Mouse (Mus musculus) T-helper 1 cell (primary cell): ENCODE results near the gene Fsd1.

Experiments
- in situ Hi-C: fragments of 300-600 bp; cut with MboI, MseI; formaldehyde crosslinking; loops from one replicate; pipeline ENCODE4 v1.15.1; 2025; ENCODE audit warnings: high pct_unique_total_duplicates

Gene Fsd1

DNA sequence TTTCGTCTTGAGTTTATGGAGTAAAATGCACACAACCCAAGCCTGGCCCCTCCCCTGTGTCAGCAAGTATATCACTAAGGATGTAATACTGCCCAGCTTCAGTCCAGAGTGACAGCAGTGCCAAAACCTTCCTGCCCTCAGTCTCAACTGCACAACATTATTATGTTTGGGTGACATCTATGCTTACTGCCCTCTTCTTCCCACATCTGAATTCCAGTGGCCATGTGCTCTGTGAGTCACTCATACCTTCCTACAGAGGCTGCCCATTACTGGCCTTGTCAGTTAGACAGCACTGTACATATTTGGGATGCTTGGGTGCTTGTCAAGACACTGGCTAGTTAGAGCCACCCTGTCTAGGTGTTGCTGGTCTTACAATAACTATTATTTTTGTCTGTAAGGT is 40.0 kb downstream of the Fsd1 start:
- in situ Hi-C loops = no loop called here

DNA sequence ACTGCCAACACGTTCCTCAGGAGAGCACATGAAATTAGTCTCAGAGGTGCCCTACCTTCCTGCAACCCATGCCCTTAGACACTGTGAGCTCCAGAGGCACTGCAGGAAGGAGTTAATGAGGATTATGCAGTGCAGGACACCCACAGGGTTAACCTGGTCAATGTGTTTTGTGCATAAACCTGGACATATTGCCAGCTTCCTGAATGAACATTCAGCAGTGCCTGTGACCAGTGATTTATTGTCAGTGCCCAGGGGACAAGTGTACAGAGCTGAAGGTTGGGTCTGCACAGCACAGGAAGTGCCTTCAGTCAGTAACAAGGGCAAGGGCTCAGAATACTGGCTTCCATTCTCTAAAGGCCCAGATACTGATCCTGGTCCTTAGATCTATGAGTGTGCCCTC is 40.6 kb downstream of the Fsd1 start:
- in situ Hi-C loops = no loop called here

DNA sequence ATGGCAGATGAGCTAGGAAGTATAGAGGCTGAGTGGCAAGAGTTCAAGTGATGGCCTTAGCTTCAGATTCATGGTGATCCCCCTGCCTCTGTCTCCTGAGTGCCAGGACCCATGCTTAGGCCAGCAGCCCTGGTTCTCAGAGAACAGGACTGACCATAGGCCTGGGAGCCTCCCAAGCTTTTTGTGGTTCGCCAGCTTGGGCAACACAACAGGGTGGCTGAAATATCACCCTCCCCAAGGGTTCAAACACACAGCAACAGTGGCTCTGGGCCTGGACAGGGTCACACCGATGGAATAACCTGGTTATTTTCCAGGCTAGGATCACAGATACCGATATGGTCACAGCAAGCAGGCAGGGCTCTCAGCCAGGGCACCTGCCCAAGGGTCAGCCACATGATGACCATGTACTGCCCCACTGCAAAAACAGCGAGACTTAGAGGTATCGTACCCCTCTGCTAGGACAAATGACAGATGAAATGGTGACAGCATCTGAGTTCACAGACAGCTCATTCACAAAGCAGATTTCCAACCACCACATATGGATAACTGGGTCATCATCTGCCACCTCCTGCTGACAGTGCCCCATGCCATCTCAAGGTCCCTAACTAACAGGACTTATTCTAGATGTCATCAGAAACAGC is 41.6 kb downstream of the Fsd1 start:
- in situ Hi-C loops = no loop called here

DNA sequence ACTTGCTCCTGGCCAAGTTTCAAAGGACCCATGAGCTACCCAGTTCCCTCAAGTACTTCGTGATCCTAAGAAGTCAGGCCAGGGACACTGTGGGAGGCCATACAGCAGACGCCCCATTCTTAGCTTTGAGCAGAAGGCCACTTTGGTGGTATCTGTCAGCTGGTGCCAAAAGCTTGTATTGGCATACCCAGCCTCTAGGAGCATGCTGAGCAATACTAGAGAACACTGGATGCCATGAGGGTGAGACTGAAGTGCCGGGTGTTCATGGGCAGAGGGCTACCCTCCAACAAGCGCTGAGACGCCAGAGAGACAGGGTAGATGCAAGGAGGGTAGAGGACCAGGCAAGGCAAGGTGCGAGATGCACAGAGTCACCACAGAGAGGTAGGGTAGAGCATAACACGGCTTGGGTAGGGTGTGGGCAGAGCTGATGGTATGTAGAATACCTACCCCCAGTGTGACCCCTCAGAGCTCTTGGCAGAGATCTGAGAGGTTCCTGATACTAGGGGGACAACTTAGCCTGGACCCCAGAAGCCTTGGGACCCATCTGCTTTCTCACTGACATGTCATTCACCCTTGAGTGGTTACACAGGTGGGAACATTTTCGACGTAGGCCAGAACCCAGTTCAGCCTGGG is 44.0 kb downstream of the Fsd1 start:
- in situ Hi-C loops = no loop called here

DNA sequence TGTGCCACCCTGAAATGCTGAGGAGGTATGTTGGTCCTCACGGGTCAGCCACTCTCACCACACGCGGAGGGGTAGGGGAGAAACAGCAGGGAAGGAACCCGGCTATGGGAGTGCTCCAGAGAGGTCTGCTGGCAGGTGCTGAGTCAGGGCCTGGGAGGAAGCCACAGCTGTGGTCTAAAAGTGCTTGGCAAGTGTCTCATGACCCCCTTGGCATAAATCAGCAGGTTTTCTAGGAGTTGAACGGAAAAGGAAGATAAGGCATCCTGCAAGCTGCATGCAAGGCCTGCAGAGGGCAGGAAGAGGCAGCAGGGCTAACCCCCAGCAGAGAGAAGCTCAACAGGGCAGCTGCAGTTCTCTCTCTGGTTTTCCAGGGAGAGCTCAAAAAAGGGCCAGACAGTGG is 44.6 kb downstream of the Fsd1 start:
- in situ Hi-C loops = no loop called here

DNA sequence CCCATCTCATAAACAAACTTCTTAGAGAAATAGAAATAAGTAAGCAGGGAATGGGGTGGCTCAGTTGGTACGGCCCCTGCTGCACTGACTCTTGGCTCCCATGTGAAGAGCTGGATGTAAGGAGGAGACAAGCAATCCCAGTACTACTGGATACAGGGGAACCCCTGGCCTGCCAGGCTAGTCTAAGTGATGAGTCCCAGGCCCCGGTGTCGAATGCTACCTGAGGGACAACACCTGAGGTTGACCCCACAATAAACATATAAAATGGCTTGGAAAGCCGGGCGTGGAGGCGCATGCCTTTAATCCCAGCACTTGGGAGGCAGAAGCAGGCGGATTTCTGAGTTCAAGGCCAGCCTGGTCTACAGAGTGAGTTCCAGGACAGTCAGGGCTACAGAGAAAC is 45.1 kb downstream of the Fsd1 start:
- in situ Hi-C loops = no loop called here

DNA sequence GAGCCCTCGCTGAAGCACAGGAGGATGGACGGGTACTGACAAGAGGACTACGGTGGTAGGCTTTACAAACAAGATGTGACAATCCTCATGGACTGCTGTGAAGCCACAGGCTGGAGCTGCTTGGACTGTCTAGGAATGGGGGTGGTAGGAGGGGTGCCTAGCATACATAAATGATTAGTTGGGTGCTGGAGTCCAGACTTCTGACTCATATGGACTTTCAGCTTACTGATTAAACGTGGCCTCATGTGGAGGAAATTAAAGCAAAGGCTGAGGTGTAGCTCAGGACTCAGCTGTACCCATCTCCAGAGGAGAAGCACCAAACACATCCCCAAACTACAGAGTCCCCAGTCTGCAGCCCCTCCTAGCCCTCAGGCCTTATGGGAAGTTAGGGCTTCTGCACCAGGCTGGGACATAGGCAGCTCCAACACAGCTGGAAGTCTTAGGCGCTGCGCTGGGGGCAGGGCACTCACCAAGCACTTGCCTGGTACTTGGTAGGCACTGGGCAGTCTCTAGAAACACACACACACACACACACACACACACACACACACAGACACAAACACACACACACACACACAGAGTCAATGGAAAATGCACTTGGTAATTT is 45.9 kb downstream of the Fsd1 start:
- in situ Hi-C loops = no loop called here

DNA sequence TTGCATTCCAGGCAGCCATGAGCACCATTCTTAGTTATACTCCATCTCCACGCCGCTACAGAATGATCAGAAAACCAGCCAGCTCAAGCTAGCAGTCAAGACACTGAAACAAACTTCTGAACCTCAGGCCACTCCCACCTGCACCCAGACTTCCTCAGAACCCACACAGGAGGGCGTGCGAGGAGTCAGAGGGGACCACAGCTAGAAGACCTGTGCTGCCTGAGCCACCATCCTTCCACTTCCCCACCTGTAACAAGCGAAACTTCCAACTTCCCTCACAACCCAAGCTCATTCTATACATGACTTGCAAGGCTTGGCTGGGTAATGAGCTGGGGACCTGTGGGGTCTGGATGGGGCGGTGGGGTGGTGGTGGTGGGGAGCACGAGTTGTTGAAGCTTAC is 46.5 kb downstream of the Fsd1 start:
- in situ Hi-C loops = no loop called here

DNA sequence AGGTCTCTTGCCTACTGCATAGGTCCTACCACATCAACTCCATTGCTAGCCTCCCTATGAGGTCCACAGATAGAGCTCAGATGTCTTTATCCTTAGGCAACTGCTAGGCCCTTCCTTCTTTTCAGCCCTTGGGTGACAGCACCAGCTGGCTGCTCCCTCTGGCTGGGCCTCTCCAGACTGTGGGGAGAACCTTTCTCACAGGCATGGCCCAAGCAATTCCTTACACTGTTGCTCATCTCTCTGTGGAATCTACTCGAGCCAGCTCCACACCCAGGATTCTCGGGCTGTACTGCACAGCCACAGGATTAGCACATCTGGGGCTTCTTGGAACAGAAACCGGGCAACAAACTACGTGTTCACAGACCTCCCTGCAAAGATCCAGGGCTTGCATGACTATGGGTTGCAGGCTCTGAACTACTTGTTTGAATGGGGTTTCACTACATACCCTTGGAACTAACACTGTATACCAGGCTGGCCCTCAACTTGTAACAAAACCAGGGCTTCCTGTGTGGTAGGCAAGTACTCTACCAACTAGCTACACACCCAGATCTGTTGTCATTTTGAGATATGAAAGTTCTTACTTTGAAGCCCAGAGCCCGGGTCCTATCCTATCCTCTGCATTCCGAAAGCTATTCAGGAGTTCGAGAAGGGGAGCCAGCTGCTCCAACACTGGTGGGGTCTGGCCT is 47.9 kb downstream of the Fsd1 start:
- in situ Hi-C loops = no loop called here

DNA sequence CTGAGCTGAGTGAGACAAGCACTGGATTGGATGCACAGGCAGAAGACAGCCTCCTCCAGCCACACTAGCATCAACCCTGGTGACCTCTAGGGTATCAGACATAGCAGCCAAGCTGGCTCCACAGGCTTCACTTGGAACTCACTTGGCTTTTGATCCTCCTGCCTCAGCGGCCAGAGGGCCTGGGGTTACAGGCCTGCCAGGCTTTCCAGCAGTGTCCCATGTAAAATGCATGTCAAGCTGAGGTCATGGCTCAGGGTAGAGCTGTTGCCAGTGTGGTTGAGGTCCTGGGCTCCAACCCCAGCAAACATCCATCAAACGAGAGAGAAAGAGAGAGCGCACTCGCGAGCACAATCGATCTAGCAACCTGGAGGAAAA is 48.4 kb downstream of the Fsd1 start:
- in situ Hi-C loops = no loop called here

DNA sequence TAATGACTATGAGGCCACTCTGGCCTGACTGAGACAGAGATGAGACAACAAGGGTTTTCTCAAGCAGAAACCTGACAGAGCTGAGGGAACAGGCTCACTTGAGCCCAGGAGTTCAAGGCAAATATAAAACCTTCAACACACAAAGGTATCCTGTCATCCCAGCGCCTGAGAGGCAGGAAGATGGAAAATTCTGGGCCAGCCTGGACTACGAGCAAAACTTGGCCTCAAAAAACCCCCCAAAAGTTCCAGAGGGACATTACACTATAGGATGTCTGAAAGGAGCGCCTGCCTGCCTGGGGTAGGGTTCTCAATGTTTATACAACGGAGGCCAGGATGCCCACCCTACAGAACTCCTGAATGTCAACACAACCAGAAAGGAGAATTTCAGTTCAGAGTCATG is 48.9 kb downstream of the Fsd1 start:
- in situ Hi-C loops = no loop called here

DNA sequence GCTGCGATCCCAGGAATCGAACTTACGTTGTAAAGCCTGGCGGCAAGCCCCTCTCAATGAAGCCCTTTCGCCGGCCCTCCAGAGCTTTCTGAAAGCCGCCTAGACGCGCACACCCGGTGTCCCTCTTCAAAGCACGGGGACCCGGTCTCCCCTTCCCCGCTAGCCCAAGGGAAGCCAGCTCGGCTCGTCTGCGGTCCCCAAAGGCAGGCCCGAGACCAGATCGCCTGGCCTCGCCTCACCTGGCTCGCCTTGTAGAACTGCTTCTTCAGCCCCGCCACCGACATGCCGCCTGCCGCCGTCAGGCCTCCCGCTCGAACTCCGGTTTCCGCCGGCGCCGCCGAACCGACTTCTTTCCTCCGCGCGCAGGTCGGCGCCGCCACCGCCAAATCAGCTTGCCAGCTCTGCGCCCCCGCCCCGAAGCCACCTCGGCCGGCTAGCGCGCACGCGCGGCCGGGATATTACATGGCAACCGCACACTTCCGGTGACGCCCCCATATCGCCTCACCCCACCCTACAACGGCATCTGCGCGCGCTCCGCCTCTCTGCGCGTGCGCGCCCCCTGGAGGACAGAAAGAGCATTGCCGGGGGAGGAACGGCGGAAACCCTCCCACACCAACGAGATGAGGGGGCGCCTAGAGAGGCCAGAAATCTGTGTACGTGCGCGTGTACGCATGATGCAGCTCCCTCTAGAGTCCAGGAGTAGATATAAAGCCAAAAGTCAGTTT is 50.0 kb downstream of the Fsd1 start, which contains the start of gene Sh3gl1:
Sh3gl1 (minus strand) TSS at position 460 of the 725 bp plus-strand sequence.
- in situ Hi-C loops = no loop called here

DNA sequence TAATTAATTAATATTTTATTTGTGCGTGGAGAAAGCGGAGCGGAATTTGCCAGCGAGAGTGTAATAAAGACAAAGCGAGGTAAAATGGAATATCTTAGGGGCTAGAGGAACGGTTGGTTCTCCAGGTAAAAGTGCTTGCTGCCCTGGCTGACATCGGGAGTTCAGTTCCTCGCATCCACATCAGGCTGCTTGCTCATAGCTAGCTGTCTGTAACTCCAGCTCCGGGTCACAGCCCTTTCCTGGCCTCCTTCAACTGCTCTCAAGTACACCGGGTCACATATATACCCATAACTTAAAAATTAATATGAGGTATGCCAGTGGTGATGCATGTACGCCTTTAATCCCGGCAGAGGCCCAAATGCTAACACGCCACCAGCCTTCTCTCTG is 50.6 kb downstream of the Fsd1 start:
- in situ Hi-C loops = no loop called here

DNA sequence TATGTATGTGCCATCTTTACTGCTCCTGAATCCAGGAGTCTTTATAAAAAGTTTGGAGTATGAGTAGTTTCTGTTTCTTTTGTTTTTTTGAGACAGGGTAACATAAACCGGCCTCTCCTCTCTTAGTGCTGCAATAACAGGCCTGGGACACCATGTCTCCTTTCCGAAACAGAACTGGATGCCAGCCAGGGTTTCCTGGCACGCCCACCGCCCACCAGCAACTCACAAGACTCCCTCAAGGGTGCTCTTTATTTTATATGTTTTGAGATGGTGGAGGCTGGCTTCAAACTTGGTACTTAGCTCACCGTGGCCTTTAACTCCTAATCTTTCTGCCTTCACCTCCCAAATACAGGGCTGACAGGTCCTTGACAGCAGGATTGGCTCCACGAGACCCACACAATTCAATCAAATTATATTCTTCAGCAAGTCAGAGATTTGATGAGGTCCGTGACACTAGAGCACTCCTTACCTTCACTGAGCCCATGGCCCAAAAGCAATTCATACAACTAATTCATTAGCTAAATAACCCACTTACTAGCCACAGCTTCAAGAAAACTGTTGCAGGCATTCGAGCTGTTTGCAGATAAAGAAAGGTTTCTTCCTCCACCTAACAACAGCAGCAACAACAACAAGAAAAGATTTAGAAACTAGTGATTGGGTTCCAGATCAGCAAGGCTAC is 52.4 kb downstream of the Fsd1 start:
- in situ Hi-C loops = no loop called here

DNA sequence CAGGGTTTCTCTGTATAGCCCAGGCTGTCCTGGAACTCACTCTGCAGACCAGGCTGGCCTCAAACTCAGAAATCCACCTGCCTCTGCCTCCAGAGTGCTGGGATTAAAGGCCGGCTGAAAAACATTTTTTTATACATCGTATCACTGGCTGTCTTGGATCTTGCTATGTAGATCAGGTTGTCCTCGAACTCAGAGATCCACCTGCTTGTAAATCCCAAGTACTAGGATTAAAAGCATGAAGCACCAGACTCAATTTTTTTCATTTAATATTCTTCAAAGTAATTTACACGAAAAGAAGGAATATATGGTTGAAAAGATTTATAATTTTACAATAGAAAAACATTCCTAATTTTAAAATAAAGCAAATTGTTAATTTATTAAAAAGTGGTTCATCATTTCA is 53.0 kb downstream of the Fsd1 start:
- in situ Hi-C loops = no loop called here

DNA sequence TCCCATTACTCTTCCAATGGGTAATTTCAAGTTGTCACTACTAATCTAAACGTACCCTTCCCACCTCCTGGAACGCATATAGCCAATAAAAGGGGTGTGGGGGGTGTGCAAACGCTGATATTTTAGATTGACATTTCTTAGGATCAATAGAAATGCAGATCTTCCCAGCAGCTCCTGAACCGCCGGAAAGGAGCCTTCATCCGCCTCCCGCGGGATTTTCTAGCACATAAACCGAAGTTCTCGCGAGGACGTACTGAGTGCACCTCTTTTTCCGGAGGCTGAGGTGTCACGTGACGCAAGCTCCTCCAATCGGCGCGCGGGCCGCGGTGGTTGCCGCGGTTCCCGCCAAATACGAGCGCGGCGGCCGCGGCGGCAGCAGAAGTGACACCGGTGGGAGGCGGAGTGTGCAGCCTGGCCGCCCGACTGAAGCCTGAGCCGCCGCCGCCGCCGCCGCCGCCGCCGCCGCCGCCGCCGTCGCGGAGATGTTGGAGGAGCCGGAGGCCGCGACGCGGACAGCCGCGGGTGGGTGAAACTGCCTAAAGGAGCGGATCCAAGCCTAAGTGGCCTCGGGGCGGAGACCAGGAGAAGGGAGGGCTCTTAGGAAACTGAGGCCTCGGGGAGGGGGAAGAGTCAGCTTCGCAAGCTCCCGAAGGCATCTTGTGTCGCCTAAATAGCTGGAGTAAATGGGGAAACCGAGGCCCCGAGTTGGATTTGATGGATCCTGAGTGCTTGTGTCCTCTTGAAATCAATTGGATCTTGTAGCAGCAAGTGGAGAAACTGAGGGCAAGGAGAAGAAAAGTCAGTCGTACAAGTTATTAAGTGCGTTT is 53.9 kb downstream of the Fsd1 start, which contains the start of gene Chaf1a:
Chaf1a (plus strand) TSS at position 410 of the 827 bp plus-strand sequence.
- in situ Hi-C loops = no loop called here

DNA sequence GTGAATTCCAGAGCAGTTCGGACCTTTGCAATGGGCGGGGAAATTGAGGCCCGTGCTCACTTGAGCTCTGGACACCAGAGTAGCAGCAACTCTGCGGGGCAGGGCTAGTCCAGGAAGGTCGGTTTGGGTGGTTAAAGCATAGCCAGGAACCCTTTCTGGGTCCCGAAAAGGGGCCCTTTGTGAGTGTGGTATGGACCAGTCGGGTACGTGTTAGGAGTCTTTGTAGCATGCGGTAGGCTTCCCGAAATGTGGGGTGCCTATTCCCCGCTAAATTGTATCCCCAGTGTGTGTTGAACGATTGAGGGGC is 54.5 kb downstream of the Fsd1 start:
- in situ Hi-C loops = no loop called here
